Mouse (Mus musculus) layer of hippocampus, adult 2 months (tissue): ENCODE measurements around the gene Lgr5. TPM values are rescaled to one million over a fixed set of nuclear protein-coding genes. Genes with fewer than 3 reads are reported as not detected.
A peak's percentile ranks its signal among the peaks of the same experiment; 100 is the strongest.

Source experiments
- DNase-seq, 2 experiments: peaks; one replicate each; pipeline ENCODE4 v3.0.0; 2022; ENCODE audit warnings: low spot score in 2 of 2
- H3K27ac ChIP-seq: fragments of 200-600 bp; 2 replicates; pipeline ENCODE4 v1.8.1; 2022
- H3K4me3 ChIP-seq: fragments of 200-600 bp; 2 replicates; pipeline ENCODE4 v1.8.1; 2022; ENCODE audit warnings: mild to moderate bottlenecking
- CTCF ChIP-seq: fragments of 200-600 bp; conservative IDR thresholded peaks from 2 replicates; pipeline ENCODE4 v1.8.1; 2022; ENCODE audit warnings: antibody characterized with exemption, mild to moderate bottlenecking, moderate library complexity
- long read RNA-seq, 2 experiments: library from polyadenylated mRNA; stranded (forward); transcript quantifications; one replicate each; pipeline ENCODE4 v2.0.0; 2021; ENCODE audit warnings: borderline mapping rate in 2 of 2
- total RNA-seq, 2 experiments: library from RNA; stranded (reverse); gene quantifications; 2 replicates each; pipeline ENCODE4 v1.2.3; 2021

The Lgr5 gene
- 1 to 10 TPM; 1.4 to 2.3 TPM for total RNA-seq
- long read RNA-seq, experiment 1, result 0 reads
- long read RNA-seq, experiment 2, result 0 reads

GRCm38 (mm10) chr10:115587301-115587969 lies at the start of gene Lgr5:
TSS of gene Lgr5 (minus strand) at chr10:115587780.
- H3K27ac ChIP-seq, result no peak within 1 kb of the TSS
- peak; percentile 47 for TF ChIP-seq CTCF
- H3K4me3 ChIP-seq, result peak within 1 kb of the TSS; percentile 61
- peak; percentile 23 to 37 for DNase-seq

DNA sequence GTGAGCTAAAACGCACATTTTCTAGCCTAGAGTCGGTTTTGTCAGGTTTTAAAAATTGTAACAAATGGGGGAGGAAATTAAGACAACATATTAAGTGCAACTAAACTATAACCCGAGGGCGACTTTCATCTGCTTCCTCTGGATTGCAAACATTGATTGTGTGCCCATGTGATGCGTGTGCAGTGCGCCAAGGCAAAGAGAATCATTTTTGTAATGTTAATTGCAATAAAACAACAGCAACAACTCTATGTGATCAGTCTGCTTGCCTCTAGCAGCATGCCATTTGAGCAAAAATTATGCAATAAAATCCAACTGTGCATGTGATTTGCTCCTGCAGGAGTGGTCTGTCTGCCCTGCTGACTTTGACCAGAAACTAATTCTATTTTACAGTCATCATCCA lies 39.1 kb upstream of the Lgr5 start:
- no peak for DNase-seq
- H3K27ac ChIP-seq, result no peak overlapping the region
- H3K4me3 ChIP-seq, result no peak overlapping the region
- no peak for TF ChIP-seq CTCF

GRCm38 (mm10) chr10:115624957-115625356 lies 37.4 kb upstream of the Lgr5 start:
- TF ChIP-seq CTCF, result no peak
- no peak for DNase-seq
- no peak overlapping the region for H3K4me3 ChIP-seq
- H3K27ac ChIP-seq, result no peak overlapping the region

GRCm38 (mm10) chr10:115623956-115624671 lies 36.5 kb upstream of the Lgr5 start:
- peak in 1 of 2 experiments; percentile 18 for DNase-seq
- no peak for TF ChIP-seq CTCF
- peak overlapping the region; percentile 43 for H3K4me3 ChIP-seq
- H3K27ac ChIP-seq, result no peak overlapping the region

GRCm38 (mm10) chr10:115623481-115623880 lies 35.9 kb upstream of the Lgr5 start:
- Histone ChIP-seq H3K4me3 (no peak overlapping the region; the same call in 1 of the 2 replicates), H3K27ac (no peak overlapping the region)
- no peak for DNase-seq
- no peak for TF ChIP-seq CTCF

- no peak for DNase-seq
- no peak overlapping the region for H3K4me3 ChIP-seq
- no peak overlapping the region for H3K27ac ChIP-seq
- TF ChIP-seq CTCF, result no peak
These were observed 30.8 kb upstream of the Lgr5 start for GRCm38 (mm10) chr10:115618288-115618856.

DNA sequence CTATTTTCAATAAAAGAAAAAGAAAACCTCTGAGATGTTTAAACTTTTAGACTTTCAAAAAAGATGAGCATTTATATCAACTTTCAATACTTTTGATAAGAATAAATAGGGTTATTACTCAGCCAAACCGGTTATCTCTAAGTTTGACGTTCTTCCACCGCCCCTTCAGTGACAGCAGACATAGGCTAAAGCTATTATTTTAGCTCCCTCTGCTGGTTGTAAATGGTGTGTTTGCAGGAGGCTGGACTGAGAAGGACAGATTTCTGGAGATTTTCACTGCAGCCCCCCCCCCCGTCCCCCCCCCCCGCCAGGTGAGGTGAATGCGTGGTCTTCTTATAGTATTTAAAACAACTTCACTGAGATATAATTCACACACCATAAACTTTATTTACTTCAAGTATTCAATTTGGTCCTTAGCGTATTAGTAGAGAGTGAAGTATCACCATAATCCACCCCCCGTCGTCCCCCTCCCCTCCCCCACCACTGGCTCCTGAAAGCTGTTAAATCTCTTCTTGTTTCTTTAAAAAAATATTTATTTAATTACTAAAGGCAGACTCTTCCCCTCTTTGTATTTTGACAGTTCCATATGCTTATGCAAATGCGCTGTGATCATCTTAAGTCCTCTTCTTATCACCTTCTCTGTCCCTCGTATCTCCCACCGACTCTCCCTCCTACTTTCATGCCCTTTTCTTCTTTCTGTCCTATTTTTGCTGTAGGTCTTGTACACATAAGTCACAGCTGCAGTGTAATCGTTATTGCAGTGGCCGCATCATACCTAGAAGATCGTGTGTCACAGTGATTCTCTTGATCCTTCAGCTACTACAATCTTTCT lies 30.1 kb upstream of the Lgr5 start:
- TF ChIP-seq CTCF, result peak; percentile 76
- DNase-seq, result peak; percentile 52 to 64

GRCm38 (mm10) chr10:115595748-115596147 lies 8.2 kb upstream of the Lgr5 start:
- no peak overlapping the region for H3K27ac ChIP-seq
- no peak for DNase-seq
- H3K4me3 ChIP-seq, result no peak overlapping the region
- no peak for TF ChIP-seq CTCF

More for the DNA sequence above, 30.1 kb upstream of the Lgr5 start:
- Histone ChIP-seq H3K27ac (no peak overlapping the region), H3K4me3 (no peak overlapping the region)

- no peak for DNase-seq
- no peak for TF ChIP-seq CTCF
- Histone ChIP-seq H3K27ac (no peak overlapping the region), H3K4me3 (no peak overlapping the region)
These were observed 6.1 kb upstream of the Lgr5 start for GRCm38 (mm10) chr10:115593651-115594050.

DNA sequence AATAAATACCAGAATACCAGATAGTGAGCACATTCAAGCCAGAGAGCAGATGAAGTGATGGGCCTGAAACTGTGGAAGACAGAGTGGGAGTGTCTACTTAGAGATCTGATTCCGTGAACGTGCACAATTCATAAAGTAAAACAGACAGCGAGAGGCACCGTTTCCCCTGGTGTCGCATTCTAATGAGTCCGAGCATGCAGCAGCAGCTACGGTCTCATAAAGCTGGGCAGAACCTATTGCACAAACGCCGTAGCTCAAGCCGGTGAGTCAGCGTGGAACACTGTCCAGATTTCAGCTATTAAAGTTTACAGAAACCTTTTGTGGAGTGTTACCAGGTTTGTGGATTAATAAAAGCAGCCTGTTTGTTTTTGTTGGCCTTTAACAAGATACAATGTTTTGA lies 5.6 kb upstream of the Lgr5 start:
- H3K27ac ChIP-seq, result no peak overlapping the region
- no peak for TF ChIP-seq CTCF
- no peak for DNase-seq
- no peak overlapping the region for H3K4me3 ChIP-seq

DNA sequence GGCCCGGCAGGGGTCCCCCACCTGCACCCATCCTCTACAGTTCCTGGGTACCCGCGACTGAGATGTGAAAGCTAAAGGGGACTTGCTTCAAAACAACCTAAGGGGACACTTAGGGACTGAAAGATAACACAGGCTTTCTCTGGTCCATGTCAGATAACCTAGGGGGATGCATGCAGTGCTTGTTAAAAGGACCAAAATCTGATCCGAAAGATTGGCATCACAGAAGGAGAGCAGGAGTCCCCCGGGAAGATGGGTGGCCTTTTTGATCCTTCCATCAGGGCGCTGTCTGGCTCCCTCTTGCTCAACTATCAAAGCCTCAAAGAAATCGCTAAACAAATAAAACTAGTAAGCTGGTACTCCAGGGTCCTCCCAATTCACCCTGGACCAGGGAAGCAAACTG lies 399 bp upstream of the Lgr5 start:
- no peak for TF ChIP-seq CTCF
- no peak for DNase-seq
- peak overlapping the region; percentile 61 for H3K4me3 ChIP-seq
- H3K27ac ChIP-seq, result no peak overlapping the region

DNA sequence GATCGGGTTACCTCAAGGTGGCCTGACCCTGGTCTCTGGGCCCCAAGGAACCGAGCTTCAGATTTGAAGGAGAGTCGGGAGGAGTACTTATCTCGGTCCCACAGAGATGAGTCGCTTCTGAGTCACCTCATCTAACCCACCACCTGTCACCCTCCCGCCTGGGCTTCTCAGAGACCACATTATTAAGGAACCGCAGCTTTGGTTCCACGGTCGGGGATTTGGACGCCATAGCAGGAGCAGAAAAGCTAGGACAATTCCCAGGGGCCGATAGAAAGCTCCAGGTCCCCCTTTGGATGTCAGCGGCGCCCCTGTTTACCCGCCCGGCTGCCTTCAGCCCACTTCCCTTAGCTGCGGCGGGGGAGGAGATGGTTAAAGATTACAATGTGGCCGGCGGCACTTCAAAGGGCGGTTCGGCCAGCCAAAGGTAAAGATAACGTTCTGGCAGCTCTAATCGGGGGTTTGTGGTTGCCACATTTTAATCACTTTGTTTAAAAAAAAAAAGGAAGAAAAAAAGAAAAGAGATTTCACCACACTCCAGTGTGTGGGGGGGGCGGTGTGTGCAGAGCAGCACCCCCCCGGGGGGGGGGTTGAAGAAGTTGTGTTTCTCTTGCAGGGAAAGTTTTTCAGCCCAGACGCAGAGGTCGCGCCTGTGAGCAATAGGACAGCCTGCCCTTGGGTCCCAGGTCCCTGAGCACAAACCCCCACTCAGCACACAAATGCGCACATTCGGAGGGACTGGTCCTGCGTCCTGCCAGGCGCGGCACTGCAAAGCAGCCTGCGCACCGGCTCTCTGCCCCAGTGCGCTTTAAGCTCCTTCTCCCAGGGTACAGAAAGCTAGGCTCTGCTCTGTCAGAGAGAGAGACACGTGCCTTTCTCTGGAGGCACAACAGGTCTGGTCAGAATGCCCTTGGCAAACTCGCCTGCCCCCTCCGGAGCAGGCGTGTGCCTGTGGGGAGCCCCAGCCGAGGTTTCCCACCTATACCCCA lies 1.0 kb downstream of the Lgr5 start:
- no peak for DNase-seq
- Histone ChIP-seq H3K27ac (no peak overlapping the region), H3K4me3 (peak overlapping the region; percentile 61)
- no peak for TF ChIP-seq CTCF
